Mouse (Mus musculus) liver, embryonic 14.5 days (tissue): ENCODE measurements at regions not wholly inside any gene's neighbourhood (a gene's known extent, or its start where the extent isn't known, plus 50 kb on each side); places are given as distances from the start of the nearest gene placed in this dataset.
A peak's percentile ranks its signal among the peaks of the same experiment; 100 is the strongest.

Experiments
- ATAC-seq: fragments of 200-750 bp; cut with Nextera tagmentation; 2 replicates; pipeline ENCODE4 v1.8.0; 2017; ENCODE audit warnings: moderate number of reproducible peaks, mild to moderate bottlenecking, moderate library complexity; ENCODE audit not compliant: insufficient read depth
- DNase-seq, 3 experiments: peaks; one replicate each; pipeline ENCODE4 v3.0.0-alpha.2; 2012 to 2013; ENCODE audit warnings: low read depth in 3 of 3, low spot score in 3 of 3
- H3K27ac ChIP-seq: fragments of 300-500 bp; sonication (generic); 2 replicates; pipeline ENCODE4 v1.5.1; 2014; ENCODE audit warnings: moderate library complexity, mild to moderate bottlenecking, control low read depth, inconsistent platforms
- H3K27me3 ChIP-seq: fragments of 300-500 bp; sonication (generic); 2 replicates; pipeline ENCODE4 v1.6.1; 2014; ENCODE audit warnings: mild to moderate bottlenecking, low read length, moderate library complexity; ENCODE audit not compliant: control insufficient read depth, insufficient read depth
- H3K36me3 ChIP-seq: fragments of 300-500 bp; sonication (generic); replicated peaks from 2 replicates; pipeline ENCODE4 v1.6.1; 2014; ENCODE audit warnings: low read depth; ENCODE audit not compliant: control insufficient read depth, insufficient read depth
- H3K4me1 ChIP-seq, 2 experiments: fragments of 200-500 bp in 1 of 2; fragments of 300-500 bp in 1 of 2; sonication (generic) in 1 of 2; replicated peaks; 2 replicates each; pipeline ENCODE4 v1.6.1; 2012 to 2014; ENCODE audit warnings: antibody characterized with exemption in 1 of 2, inconsistent platforms in 1 of 2, low read length in 1 of 2; ENCODE audit not compliant: control insufficient read depth in 2 of 2, insufficient read depth in 2 of 2
- H3K4me2 ChIP-seq: fragments of 300-500 bp; sonication (generic); 2 replicates; pipeline ENCODE4 v1.6.1; 2014; ENCODE audit warnings: low read depth, mild to moderate bottlenecking, control low read depth, moderate library complexity
- H3K4me3 ChIP-seq, 2 experiments: fragments of 200-500 bp in 1 of 2; fragments of 300-500 bp in 1 of 2; sonication (generic) in 1 of 2; 2 replicates each; pipeline ENCODE4 v1.5.1; 2012 to 2014; ENCODE audit warnings: low read depth in 2 of 2, low read length in 2 of 2, mild to moderate bottlenecking in 2 of 2, control low read depth in 1 of 2, inconsistent platforms in 1 of 2, moderate library complexity in 1 of 2; ENCODE audit not compliant: insufficient read depth in 1 of 2
- H3K9ac ChIP-seq: fragments of 300-500 bp; sonication (generic); replicated peaks from 2 replicates; pipeline ENCODE4 v1.6.1; 2014; ENCODE audit warnings: mild to moderate bottlenecking, control low read depth, moderate library complexity
- H3K9me3 ChIP-seq: fragments of 300-500 bp; sonication (generic); 2 replicates; pipeline ENCODE4 v1.6.1; 2016; ENCODE audit warnings: low read length, mixed read lengths; ENCODE audit not compliant: control insufficient read depth
- CTCF ChIP-seq: IDR thresholded peaks from 2 replicates; pipeline ENCODE4 v1.5.1; 2016; ENCODE audit warnings: antibody characterized with exemption, low read depth, control low read depth
- EP300 ChIP-seq: IDR thresholded peaks from 2 replicates; pipeline ENCODE4 v1.6.1; 2016; ENCODE audit warnings: antibody characterized with exemption, low read depth
- WGBS: fragments of 180-500 bp; shearing (Covaris S2); extraction: QIAGEN DNeasy Blood & Tissue Kit; methylation state at CpG from one replicate; pipeline ENCODE4 v1.1.7; 2014; ENCODE audit not compliant: insufficient replicate concordance; 5-methylcytosine and 5-hydroxymethylcytosine counted together

GRCm38 (mm10) chr13:43891928-43892327 is 107.4 kb downstream of the Cd83 start:
- no peaks in the 10 kb centered on the region for H3K9me3 ChIP-seq
- TF ChIP-seq CTCF (no peak), EP300 (no peak)
- WGBS = 53% methylated on average over 3 of the region's 3 CpGs
- no peak for ATAC-seq
- no peak for DNase-seq
- no peaks in the 10 kb centered on the region for H3K36me3 ChIP-seq
- H3K4me3 ChIP-seq = no peak overlapping the region
- H3K9ac ChIP-seq = no peak overlapping the region
- no peak overlapping the region for H3K27ac ChIP-seq
- H3K27me3 ChIP-seq = no peaks in the 10 kb centered on the region
- no peak overlapping the region for H3K4me2 ChIP-seq
- no peaks in the 10 kb centered on the region; a peak in 1 of 4 replicates for H3K4me1 ChIP-seq

DNA sequence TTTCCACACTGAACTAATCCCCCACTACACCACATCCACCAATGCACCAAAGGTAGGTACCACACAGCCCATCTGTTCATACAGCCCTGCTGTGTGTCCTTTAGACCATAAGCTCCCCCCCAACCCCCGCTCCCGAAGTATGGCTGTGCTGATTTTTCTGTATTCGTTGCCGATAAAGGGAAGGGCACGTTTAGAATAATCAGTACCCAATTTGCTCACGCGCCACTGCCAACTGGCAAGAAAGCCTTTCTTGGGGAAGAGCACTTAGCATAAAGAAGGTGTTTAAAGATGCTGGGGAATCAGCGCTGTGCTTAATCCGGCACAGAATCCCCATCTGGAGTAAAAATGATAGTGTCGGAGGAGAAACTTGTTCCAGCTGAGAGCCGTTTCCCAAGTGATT is 111.4 kb downstream of the Cd83 start:
- Histone ChIP-seq H3K9ac (no peak overlapping the region), H3K27ac (no peak overlapping the region), H3K4me3 (no peak overlapping the region), H3K4me1 (no peaks in the 10 kb centered on the region; a peak in 2 of 4 replicates), H3K9me3 (no peaks in the 10 kb centered on the region), H3K27me3 (no peaks in the 10 kb centered on the region), H3K36me3 (no peaks in the 10 kb centered on the region), H3K4me2 (no peak overlapping the region)
- 72% methylated on average over 11 of the region's 11 CpGs for WGBS
- TF ChIP-seq CTCF = no peak
- TF ChIP-seq EP300 = no peak
- ATAC-seq (no peak), DNase-seq (no peak)

DNA sequence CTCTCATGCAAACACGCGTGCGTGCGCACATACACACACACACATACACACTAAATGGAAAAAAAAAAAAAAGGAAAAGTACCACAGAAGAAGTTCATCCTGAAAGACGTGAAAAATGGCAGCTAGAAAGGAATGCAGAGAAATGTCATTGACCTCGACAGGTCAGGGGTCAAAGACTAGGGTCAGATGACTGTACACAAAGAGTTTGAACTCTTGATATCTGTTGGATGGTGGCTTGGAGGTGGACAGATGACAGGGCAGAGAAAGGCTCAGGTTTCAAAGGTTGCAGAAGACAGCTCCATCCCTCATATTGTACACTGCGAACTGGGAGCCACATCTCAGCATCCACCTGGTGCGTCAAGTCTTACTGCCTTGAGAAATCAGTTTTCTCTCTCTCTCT is 112.5 kb downstream of the Cd83 start:
- H3K9me3 ChIP-seq = no peaks in the 10 kb centered on the region
- H3K27me3 ChIP-seq = no peaks in the 10 kb centered on the region
- no peaks in the 10 kb centered on the region; a peak in 2 of 4 replicates for H3K4me1 ChIP-seq
- DNase-seq = peak in 2 of 3 experiments; percentile 13 to 19
- no peak overlapping the region for H3K27ac ChIP-seq
- no peak for ATAC-seq
- no peak overlapping the region for H3K4me2 ChIP-seq
- no peaks in the 10 kb centered on the region for H3K36me3 ChIP-seq
- WGBS = 65% methylated on average over 8 of the region's 8 CpGs
- TF ChIP-seq EP300 (no peak), CTCF (no peak)
- no peak overlapping the region for H3K4me3 ChIP-seq
- H3K9ac ChIP-seq = no peak overlapping the region

- Histone ChIP-seq H3K4me1 (no peaks in the 10 kb centered on the region; a peak in 2 of 4 replicates), H3K27ac (no peak overlapping the region), H3K4me3 (no peak overlapping the region), H3K27me3 (no peaks in the 10 kb centered on the region), H3K4me2 (no peak overlapping the region), H3K36me3 (no peaks in the 10 kb centered on the region), H3K9ac (no peak overlapping the region), H3K9me3 (no peaks in the 10 kb centered on the region)
- ATAC-seq (no peak), DNase-seq (no peak)
- 41% methylated on average over 12 of the region's 12 CpGs for WGBS
- TF ChIP-seq CTCF = no peak
- no peak for TF ChIP-seq EP300
These were observed 114.1 kb downstream of the Cd83 start for GRCm38 (mm10) chr13:43898555-43899258.

DNA sequence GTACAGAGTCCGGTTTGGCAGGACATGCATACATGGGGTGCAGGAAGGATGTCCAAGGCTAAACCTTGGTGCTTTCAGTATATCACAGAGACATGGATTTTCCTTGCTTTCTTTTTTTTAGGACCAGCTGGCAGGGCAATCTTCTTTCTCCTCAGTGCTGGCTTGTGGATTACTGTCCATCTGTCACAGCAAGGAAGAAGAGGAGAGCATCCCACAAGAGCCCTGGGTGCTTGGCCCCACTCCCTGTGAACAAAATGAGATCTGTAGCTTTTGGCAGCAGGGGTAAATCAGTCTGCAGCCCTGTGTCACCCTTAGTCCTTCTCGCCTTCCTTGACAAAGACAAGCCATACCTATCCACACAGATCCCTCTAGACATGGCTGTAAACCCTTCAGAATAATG is 115.5 kb downstream of the Cd83 start:
- Histone ChIP-seq H3K36me3 (no peaks in the 10 kb centered on the region), H3K4me2 (no peak overlapping the region), H3K4me1 (no peaks in the 10 kb centered on the region; a peak in 2 of 4 replicates), H3K9me3 (no peaks in the 10 kb centered on the region), H3K27ac (no peak overlapping the region), H3K4me3 (no peak overlapping the region), H3K27me3 (no peaks in the 10 kb centered on the region), H3K9ac (no peak overlapping the region)
- ATAC-seq (no peak), DNase-seq (no peak)
- 56% methylated on average over 2 of the region's 2 CpGs for WGBS
- no peak for TF ChIP-seq EP300
- TF ChIP-seq CTCF = no peak
